Mouse (Mus musculus) ES-Bruce4 (cell line): ENCODE data around the gene Adamtsl5.

Source experiments
- CTCF ChIP-seq: IDR thresholded peaks from one replicate; pipeline ENCODE4 v1.8.1; 2011; ENCODE audit warnings: low read depth, low read length
- EP300 ChIP-seq: IDR thresholded peaks from 2 replicates; pipeline ENCODE4 v1.6.1; 2011; ENCODE audit warnings: low read depth, low read length; ENCODE audit not compliant: insufficient read depth

- TF ChIP-seq EP300: no peak
- no peak for TF ChIP-seq CTCF
These were observed 45.7 kb downstream of the Adamtsl5 start for GRCm38 (mm10) chr10:80302471-80302881.
